Mouse (Mus musculus): Measurements from ENCODE around the gene 1700028P14Rik.

DNA sequence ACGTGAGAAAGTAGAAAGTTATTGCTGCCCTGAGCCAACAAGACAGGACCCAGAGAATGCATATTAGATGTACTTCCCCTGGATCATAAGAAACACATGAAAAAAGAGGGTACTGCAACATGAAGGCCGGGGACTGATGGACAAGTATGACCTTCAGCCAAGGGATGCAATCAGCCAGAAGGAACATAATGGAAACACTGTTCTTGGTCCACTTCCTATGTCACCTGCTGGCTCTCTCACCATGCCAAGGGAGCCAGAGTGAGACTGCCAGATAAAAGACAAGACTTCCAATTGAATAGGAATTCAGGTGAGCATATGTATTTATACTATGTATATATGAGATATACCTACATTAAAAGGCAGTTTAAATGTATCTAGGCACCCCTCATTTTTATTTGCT is 99.2 kb downstream of the 1700028P14Rik start:
- no peak for TF ChIP-seq POLR2A (IDR thresholded peaks at IDR 0.05; ENCODE audit: control insufficient read depth, low read depth, low read length)
- no peak for TF ChIP-seq CTCF (IDR thresholded peaks at IDR 0.05; ENCODE audit: control insufficient read depth, insufficient read depth, insufficient replicate concordance, low read depth, low read length)

Data from testis, adult 2 months (tissue).